Mouse (Mus musculus): ENCODE data around the gene Sult2a6.

The Sult2a6 gene
- long read RNA-seq, experiment 1, result 0 reads
- long read RNA-seq, experiment 2, result 0 reads

GRCm38 (mm10) chr7:14254770-14255169, at the start of gene Sult2a6:
Gene Sult2a6, minus strand, starts transcription at chr7:14254870.
- intact Hi-C loops (cut with DNase I), result no loop called here

- intact Hi-C loops (cut with DNase I), result no loop called here
Measured at GRCm38 (mm10) chr7:14215231-14215630, 39.4 kb downstream of the Sult2a6 start.

GRCm38 (mm10) chr7:14203417-14203816, 51.3 kb downstream of the Sult2a6 start:
- intact Hi-C loops (cut with DNase I), result no loop called here

- intact Hi-C loops (cut with DNase I), result no loop called here
Measured at GRCm38 (mm10) chr7:14202487-14202886, 52.2 kb downstream of the Sult2a6 start.
